Mouse (Mus musculus) gastrocnemius, adult 2 months (tissue): Measurements from ENCODE around the gene Bnc1. TPM values are rescaled to one million over a fixed set of nuclear protein-coding genes. Genes with fewer than 3 reads are reported as not detected.

ENCODE experiments used
- DNase-seq: peaks from one replicate; pipeline ENCODE4 v3.0.0; 2022
- H3K27ac ChIP-seq: fragments of 200-600 bp; 2 replicates; pipeline ENCODE4 v1.8.1; 2022; ENCODE audit warnings: mild to moderate bottlenecking
- H3K4me3 ChIP-seq: fragments of 200-600 bp; 2 replicates; pipeline ENCODE4 v1.8.1; 2022; ENCODE audit warnings: mild to moderate bottlenecking, moderate library complexity
- CTCF ChIP-seq: fragments of 200-600 bp; IDR thresholded peaks from 2 replicates; pipeline ENCODE4 v1.8.1; 2022; ENCODE audit warnings: antibody characterized with exemption, mild to moderate bottlenecking, moderate library complexity
- intact Hi-C: fragments of 180-260 bp; cut with DNase I; formaldehyde crosslinking; loops from one replicate; pipeline ENCODE4 v1.15.1; 2025
- total RNA-seq, 2 experiments: library from RNA; stranded (reverse); gene quantifications; 2 replicates each; pipeline ENCODE4 v1.2.3; 2021

Bnc1 gene
- total RNA-seq, 2 experiments from 2014 or later = not detected

DNA sequence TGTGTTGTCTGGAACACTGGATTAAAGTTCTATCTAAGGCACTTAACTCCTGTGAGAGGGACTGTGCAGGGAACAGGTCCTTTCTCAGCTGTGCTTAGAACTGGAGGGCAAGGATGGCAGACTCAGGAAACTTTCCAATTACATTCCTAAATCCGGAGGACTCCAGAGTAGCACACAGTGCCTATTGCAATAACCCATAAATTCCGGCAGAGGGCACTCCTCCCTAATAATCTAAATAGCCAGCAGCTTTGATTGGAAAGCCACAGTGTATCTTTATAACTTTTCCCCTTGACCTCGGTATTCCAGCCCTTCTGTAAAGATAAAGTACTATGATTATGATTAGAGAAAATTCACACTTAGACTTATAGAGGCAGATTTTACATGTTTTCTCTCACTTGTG lies 32.4 kb downstream of the Bnc1 start:
- Histone ChIP-seq H3K4me3 (no peak overlapping the region), H3K27ac (no peak overlapping the region)
- intact Hi-C loops = loop anchor here (1.0 to 2.0 kb wide), 3 partner anchors 160 to 311 kb away; no protein-coding TSS in a partner anchor
- DNase-seq = no peak
- peak; percentile 96 for TF ChIP-seq CTCF

DNA sequence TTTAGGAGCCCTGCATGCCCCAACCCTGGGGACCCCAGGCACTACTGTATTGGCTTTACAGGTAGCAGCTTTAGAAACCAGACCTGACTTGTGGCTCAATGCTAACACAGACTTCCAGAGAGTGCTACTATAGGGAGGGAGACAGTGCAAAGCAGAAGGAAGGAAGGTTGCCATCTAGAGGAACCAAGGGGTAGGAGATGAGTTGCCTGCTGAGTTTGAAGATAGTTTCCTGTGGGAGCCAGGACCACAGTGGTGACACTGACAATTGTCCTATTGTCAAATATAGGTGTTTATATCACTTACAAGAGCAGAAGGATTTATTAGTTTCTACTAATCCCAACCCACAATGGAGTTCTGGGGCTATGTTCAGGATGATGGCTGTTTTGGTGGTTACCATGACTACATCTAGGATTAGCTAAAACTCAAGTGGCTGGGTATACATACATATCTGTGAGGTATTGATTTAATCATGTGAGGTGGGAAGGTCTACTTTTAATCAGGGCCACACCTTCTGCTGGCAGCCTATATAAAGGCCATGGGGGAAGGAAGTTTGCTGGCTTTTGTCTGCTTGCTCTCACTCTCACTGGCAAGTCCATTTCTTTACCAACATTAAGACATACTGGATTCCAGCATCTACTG lies 37.8 kb downstream of the Bnc1 start:
- no peak for DNase-seq
- intact Hi-C loops = loop anchor here (2.0 to 5.0 kb wide), 2 partner anchors 82 to 166 kb away; partner anchors contain the start of gene 3110040N11Rik
- TF ChIP-seq CTCF = peak; percentile 68
- Histone ChIP-seq H3K27ac (no peak overlapping the region), H3K4me3 (no peak overlapping the region)

DNA sequence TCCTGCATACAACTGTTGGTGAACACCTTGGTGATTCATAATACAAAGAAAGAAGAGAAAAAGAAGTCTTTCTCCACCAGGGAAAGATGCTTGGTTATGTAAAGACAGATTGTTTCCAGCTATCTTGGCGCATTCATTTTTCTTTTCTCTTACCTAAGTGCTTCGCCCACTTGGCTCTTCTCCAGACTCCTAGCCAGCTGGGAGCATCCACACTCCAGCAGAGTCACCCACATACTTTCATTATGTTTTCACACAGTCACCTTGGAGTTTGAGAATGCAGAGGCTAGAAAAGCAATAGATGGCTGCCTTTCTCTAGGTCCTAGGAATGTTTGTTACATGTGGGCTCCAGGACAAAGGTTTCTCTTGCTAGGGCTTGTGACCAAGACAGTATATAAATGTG lies 41.6 kb downstream of the Bnc1 start:
- TF ChIP-seq CTCF = no peak
- intact Hi-C loops = loop anchor here (5.0 kb wide), 1 partner anchor 78 kb away; no protein-coding TSS in a partner anchor

DNA sequence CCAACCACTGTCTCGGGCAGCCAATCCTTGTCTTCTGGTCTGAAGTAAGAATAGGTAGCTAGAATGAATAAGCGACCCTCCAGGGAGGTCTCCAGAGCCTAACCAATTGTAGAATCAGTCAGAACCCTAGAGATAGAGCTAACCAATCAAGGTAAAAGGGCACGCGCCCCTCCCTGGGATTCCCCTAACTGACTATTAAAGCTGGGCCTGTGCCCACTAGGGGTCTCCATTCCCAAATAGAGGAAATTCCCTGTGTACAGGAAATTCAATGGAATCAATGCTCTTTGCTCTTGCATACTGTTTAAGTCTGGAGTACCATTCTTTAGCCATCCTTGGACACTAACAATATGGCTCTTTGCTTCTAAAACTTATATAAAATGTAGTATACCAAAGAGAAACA lies 46.7 kb downstream of the Bnc1 start:
- H3K27ac ChIP-seq = no peak overlapping the region
- no peak for TF ChIP-seq CTCF
- H3K4me3 ChIP-seq = no peak overlapping the region
- intact Hi-C loops = no loop called here
- DNase-seq = no peak

More for the DNA sequence above, 41.6 kb downstream of the Bnc1 start:
- DNase-seq = no peak
- Histone ChIP-seq H3K4me3 (no peak overlapping the region), H3K27ac (no peak overlapping the region)

DNA sequence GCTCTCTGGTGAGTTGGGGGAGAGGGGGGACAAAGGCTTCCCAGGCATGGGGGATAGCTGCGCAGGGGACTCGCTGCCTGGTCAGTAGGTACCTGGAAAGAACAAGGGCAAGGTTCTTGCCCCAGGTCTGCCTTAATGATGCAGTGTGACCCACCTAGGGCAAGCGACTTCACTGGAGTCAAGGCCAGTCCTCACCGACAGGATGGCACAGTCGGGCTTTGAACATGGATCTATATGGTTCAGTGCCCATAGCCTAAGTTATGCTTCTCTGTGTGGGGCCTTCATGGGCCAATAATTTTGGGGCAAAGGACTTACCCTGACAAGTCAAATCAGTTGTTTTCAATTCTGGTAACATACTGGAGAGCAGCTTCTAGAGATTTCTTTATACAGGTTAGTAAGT lies 57.3 kb downstream of the Bnc1 start:
- H3K4me3 ChIP-seq = peak overlapping the region; percentile 93
- DNase-seq = no peak
- intact Hi-C loops = no loop called here
- no peak for TF ChIP-seq CTCF
- peak overlapping the region; percentile 86; the same call in 1 of the 2 replicates for H3K27ac ChIP-seq

DNA sequence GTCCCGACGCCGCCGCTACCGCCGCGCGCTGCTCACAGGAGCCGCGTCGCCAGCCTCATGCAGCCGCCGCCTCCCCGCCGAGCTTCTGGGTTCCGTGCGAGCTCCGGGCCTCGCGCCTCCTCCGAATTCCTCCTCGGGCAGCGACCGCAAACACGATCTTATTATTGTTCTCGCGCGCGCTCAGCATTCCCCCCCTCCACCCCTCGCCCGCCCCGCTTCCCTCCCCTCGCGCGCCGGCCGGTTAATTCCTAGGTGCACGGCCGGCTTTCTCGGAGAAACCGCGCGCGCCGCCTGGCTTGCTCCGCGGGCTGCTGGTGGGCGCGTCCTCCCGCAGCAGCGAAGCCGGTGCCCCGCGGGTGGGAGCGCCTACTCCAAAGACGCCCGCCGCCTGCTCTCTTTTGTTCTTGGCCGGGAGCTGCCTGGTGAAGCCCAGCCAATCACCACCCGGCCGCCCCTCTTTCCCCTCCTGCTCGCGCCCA lies 57.8 kb downstream of the Bnc1 start, which contains the start of gene Hdgfl3:
TSS of gene Hdgfl3 (minus strand) at position 207 of the 479 bp plus-strand sequence.
- peak; percentile 17; the same call in 1 of the 2 replicates for TF ChIP-seq CTCF
- intact Hi-C loops = no loop called here
- Histone ChIP-seq H3K4me3 (peak within 1 kb of the TSS; percentile 93), H3K27ac (peak within 1 kb of the TSS; percentile 86)
- peak; percentile 87 for DNase-seq

DNA sequence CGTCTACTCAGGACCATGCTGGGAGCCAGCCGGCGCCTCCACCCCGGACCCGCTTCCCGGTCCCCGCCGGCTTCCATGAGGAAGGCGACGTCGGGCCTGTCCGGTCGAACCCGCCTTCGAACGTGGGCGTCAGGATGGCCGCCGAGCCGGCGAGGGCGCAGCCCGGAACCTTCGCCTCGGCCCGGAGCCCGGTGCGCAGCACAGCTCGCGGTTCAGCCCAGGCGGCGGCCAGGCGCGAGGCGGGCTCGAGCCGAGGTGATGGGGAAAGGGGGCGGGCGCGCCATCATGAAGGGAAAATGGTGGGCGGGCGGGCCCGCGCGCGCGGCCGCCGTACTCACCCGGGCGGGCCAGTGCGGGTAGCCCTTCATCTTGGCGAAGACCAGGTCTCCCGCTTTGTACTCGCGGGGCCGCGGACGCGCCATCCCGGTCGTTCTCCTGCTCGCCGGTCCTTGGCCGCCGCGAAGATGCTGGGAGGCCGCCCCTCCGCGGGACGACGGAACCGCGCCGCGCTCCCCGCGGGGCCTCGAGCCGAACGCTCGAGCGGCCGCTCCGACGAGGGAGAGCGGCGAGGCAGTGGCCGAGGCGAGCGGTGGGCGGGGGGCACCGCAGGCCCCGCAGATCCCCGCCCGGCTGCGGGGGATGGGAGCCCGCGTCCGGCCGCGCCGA lies 58.4 kb downstream of the Bnc1 start:
- TF ChIP-seq CTCF = no peak
- peak overlapping the region; percentile 86 for H3K27ac ChIP-seq
- peak overlapping the region; percentile 93 for H3K4me3 ChIP-seq
- DNase-seq = peak; percentile 79
- intact Hi-C loops = no loop called here

DNA sequence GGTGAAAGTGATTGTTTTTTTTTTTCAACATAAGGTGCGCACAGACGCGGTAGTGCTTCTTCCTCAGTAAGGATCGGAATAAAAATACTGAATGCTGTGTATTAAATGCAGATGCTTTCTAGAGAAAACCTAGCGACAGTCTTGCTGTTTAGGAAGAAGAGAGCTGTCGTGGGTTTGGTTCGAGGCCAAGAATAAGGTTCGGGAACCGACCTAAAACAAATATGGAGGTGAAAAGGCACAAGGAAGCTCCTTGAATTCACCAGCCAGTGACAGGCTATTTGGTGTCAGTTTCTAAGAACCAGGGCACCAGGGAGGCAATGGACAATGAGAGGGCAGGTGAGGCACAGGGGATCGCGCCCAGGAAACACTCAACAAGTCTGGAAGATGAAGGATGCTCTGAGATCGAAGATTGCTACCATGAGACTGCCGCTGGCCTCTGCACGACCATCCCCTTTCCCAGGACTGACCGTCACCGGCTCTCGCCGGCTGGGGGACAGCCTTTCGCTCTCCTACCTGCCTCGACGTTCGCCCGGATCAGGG lies 59.0 kb downstream of the Bnc1 start:
- H3K27ac ChIP-seq = peak overlapping the region; percentile 86
- intact Hi-C loops = no loop called here

DNA sequence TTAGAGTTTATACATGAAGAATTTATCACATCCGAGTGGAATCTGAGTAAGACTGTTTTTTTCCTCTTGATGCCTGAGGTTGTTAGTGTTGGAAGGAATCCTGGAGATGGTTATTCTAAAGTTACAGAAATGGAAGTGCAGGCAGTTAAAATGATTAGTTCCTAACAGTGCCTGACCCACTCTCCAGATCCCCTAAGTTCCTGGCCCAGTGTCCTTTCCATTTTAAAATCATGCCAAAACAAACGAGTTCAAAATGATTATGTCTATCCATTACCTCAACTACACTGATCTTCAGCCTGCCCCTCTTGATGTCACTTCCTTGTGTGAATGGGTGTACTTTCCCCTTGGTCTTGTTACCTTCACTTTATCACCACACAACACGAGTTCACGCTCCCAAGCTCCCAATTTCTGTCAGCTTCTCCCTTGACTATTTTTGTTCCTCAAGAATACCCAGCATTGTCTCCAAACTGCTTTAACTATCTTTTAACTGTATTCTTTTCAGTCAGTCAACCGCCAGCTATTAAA lies 59.5 kb downstream of the Bnc1 start:
- DNase-seq = no peak
- Histone ChIP-seq H3K27ac (peak overlapping the region; percentile 86), H3K4me3 (peak overlapping the region; percentile 93)
- intact Hi-C loops = no loop called here
- TF ChIP-seq CTCF = no peak

More for the DNA sequence above, 59.0 kb downstream of the Bnc1 start:
- peak overlapping the region; percentile 93 for H3K4me3 ChIP-seq
- no peak for DNase-seq
- no peak for TF ChIP-seq CTCF

DNA sequence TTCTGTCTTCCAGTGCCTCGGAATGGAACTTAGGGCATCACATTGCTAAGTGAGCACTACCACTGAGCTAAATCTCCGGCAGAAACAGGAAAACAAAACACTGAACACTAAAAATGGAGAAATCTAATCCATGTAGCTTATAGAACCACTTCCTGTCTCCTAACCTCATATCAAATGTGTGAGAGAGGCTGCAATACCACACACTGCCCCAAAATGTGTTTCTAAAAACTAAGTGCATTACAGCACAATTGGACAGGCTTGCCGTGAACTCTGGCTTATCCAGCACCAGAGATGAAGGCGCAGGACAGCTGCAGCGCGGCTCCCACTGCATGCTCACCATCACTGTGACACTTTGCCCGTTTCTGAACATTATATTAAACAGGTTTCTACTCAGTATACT lies 63.1 kb downstream of the Bnc1 start:
- DNase-seq = no peak
- intact Hi-C loops = no loop called here

DNA sequence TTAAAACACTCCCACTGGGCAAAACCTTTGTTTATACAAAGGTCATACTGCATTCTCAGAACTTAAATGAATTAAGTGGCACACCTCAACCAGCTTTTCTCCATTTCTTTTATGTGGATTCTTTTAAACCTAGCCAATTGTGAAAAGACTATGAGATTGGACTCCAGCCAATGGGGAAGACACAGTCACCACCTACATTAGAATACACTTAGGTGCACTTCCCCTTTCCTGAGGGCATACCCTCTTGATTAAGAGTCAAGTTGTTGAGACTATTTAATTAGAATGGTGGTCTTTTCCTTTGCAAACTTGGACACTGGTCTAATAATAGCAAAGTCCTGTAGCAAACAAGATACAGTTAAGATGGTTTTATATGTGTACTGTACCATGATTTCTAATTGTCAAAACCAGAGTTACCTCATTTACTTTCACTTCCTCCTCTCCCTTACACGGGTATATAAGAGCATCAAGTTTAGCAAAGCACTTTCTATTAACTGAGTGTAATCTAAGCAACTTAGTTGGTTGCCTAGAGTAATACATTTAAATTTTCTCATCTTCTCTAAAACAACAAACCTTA lies 70.6 kb downstream of the Bnc1 start:
- no peak overlapping the region for H3K27ac ChIP-seq
- TF ChIP-seq CTCF = no peak
- no peak overlapping the region for H3K4me3 ChIP-seq
- no peak for DNase-seq
- intact Hi-C loops = no loop called here

More for the DNA sequence above, 63.1 kb downstream of the Bnc1 start:
- TF ChIP-seq CTCF = no peak
- Histone ChIP-seq H3K4me3 (no peak overlapping the region), H3K27ac (no peak overlapping the region)

DNA sequence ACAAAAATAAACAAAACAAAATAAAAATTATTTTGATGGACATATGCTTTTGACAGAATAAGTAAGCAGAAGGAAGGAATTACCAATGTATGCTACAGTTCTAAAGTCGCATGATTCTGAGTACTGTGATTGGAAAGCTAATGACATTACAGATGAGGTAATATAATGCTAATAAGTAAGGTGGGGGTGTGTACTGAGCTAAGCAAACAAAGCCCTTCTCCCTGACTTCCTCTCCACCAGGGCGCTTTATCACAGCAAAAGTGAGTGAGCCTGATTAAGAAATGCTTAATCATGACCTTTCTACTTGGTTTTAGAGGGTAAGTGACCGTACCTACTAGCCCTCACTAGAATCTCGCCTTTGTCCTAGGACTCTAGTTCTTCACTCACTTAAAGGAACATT lies 71.8 kb downstream of the Bnc1 start:
- Histone ChIP-seq H3K27ac (no peak overlapping the region), H3K4me3 (no peak overlapping the region)
- no peak for DNase-seq
- TF ChIP-seq CTCF = no peak
- intact Hi-C loops = no loop called here
